Mouse (Mus musculus) lung, embryonic 14.5 days (tissue): ENCODE measurements at regions not wholly inside any gene's neighbourhood (a gene's known extent, or its start where the extent isn't known, plus 50 kb on each side); places are given as distances from the start of the nearest gene placed in this dataset.
"Not testable (repeated sequence)": the region's sequence is repeated elsewhere in the genome, so short reads cannot be mapped to it uniquely, and the experiment has no call there.

Experiments
- ATAC-seq: fragments of 200-750 bp; cut with Nextera tagmentation; 2 replicates; pipeline ENCODE4 v1.8.0; 2017; ENCODE audit warnings: mild to moderate bottlenecking, moderate TSS enrichment, moderate library complexity; ENCODE audit not compliant: insufficient read depth
- DNase-seq: peaks from one replicate; pipeline ENCODE4 v3.0.0-alpha.2; 2015
- H3K27ac ChIP-seq: fragments of 300-500 bp; sonication (generic); 2 replicates; pipeline ENCODE4 v1.5.1; 2014; ENCODE audit warnings: low read depth, mild to moderate bottlenecking, moderate library complexity
- H3K27me3 ChIP-seq: fragments of 300-500 bp; sonication (generic); 2 replicates; pipeline ENCODE4 v1.6.1; 2014; ENCODE audit warnings: low read length, control low read depth; ENCODE audit not compliant: insufficient read depth
- H3K36me3 ChIP-seq: fragments of 300-500 bp; sonication (generic); 2 replicates; pipeline ENCODE4 v1.6.1; 2014; ENCODE audit warnings: control low read depth; ENCODE audit not compliant: insufficient read depth
- H3K4me1 ChIP-seq: fragments of 300-500 bp; sonication (generic); 2 replicates; pipeline ENCODE4 v1.6.1; 2014; ENCODE audit warnings: antibody characterized with exemption, control low read depth; ENCODE audit not compliant: insufficient read depth
- H3K4me2 ChIP-seq: fragments of 300-500 bp; sonication (generic); 2 replicates; pipeline ENCODE4 v1.6.1; 2014; ENCODE audit warnings: mild to moderate bottlenecking
- H3K4me3 ChIP-seq: fragments of 300-500 bp; sonication (generic); 2 replicates; pipeline ENCODE4 v1.5.1; 2014; ENCODE audit warnings: low read depth, low read length
- H3K9ac ChIP-seq: fragments of 300-500 bp; sonication (generic); 2 replicates; pipeline ENCODE4 v1.6.1; 2014
- H3K9me3 ChIP-seq: fragments of 300-500 bp; sonication (generic); 2 replicates; pipeline ENCODE4 v1.6.1; 2016; ENCODE audit warnings: low read depth, low read length, control low read depth
- CTCF ChIP-seq: IDR thresholded peaks from 2 replicates; pipeline ENCODE4 v1.5.1; 2016; ENCODE audit warnings: antibody characterized with exemption, low read depth
- WGBS: fragments of 180-500 bp; shearing (Covaris S2); extraction: QIAGEN DNeasy Blood & Tissue Kit; methylation state at CpG from one replicate; pipeline ENCODE4 v1.1.7; 2014; 5-methylcytosine and 5-hydroxymethylcytosine counted together

GRCm38 (mm10) chr4:29362191-29362590 is 549.3 kb downstream of the Epha7 start:
- WGBS = 57% methylated on average over 1 of the region's 1 CpGs

GRCm38 (mm10) chr4:29389282-29389681 is 576.4 kb downstream of the Epha7 start:
- Histone ChIP-seq H3K4me2 (no peak overlapping the region), H3K4me1 (no peaks in the 10 kb centered on the region), H3K36me3 (no peaks in the 10 kb centered on the region), H3K9me3 (no peaks in the 10 kb centered on the region), H3K9ac (no peak overlapping the region), H3K27me3 (no peaks in the 10 kb centered on the region), H3K27ac (no peak overlapping the region), H3K4me3 (no peak overlapping the region)
- DNase-seq (no peak), ATAC-seq (no peak)
- 77% methylated on average over 1 of the region's 1 CpGs for WGBS
- TF ChIP-seq CTCF = no peak

More at GRCm38 (mm10) chr4:29362191-29362590, 549.3 kb downstream of the Epha7 start:
- no peak overlapping the region for H3K4me2 ChIP-seq
- no peak for TF ChIP-seq CTCF
- H3K27ac ChIP-seq = no peak overlapping the region
- no peaks in the 10 kb centered on the region for H3K27me3 ChIP-seq
- ATAC-seq (no peak), DNase-seq (no peak)
- H3K9me3 ChIP-seq = no peaks in the 10 kb centered on the region
- H3K36me3 ChIP-seq = no peaks in the 10 kb centered on the region
- H3K9ac ChIP-seq = no peak overlapping the region
- no peaks in the 10 kb centered on the region for H3K4me1 ChIP-seq
- no peak overlapping the region for H3K4me3 ChIP-seq

GRCm38 (mm10) chr4:29390333-29390732 is 577.4 kb downstream of the Epha7 start:
- DNase-seq (no peak), ATAC-seq (no peak)
- Histone ChIP-seq H3K4me2 (no peak overlapping the region), H3K36me3 (no peaks in the 10 kb centered on the region), H3K9me3 (no peaks in the 10 kb centered on the region), H3K9ac (no peak overlapping the region), H3K4me1 (no peaks in the 10 kb centered on the region), H3K27me3 (no peaks in the 10 kb centered on the region), H3K4me3 (no peak overlapping the region), H3K27ac (no peak overlapping the region)
- TF ChIP-seq CTCF = no peak
- 72% methylated on average over 2 of the region's 2 CpGs for whole genome bisulfite sequencing

DNA sequence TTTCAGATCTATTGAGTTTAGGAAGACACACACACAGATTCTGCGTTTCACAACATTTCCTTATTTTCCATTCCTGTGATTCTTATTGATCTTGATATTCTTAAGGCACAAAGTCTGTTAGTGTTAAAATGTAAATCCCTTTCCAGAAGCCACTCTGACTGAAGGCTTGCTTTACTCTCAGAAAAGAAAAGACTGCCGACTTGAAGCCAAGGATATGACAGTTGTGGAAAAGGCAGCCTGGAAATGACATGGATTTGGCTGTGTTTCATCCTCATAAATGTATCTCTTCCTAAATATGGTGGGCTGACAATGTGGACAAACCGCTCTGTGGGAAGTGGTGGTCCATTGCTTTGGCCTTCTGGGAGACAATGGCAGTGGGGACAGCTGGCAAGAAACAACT is 589.2 kb downstream of the Epha7 start:
- H3K4me1 ChIP-seq = no peaks in the 10 kb centered on the region
- no peak overlapping the region for H3K4me3 ChIP-seq
- no peak for TF ChIP-seq CTCF
- no peak overlapping the region for H3K27ac ChIP-seq
- no peaks in the 10 kb centered on the region for H3K36me3 ChIP-seq
- H3K9me3 ChIP-seq = no peaks in the 10 kb centered on the region
- DNase-seq (no peak), ATAC-seq (no peak)
- H3K4me2 ChIP-seq = no peak overlapping the region
- H3K9ac ChIP-seq = no peak overlapping the region
- H3K27me3 ChIP-seq = no peaks in the 10 kb centered on the region
- 79% methylated on average over 3 of the region's 3 CpGs for WGBS

DNA sequence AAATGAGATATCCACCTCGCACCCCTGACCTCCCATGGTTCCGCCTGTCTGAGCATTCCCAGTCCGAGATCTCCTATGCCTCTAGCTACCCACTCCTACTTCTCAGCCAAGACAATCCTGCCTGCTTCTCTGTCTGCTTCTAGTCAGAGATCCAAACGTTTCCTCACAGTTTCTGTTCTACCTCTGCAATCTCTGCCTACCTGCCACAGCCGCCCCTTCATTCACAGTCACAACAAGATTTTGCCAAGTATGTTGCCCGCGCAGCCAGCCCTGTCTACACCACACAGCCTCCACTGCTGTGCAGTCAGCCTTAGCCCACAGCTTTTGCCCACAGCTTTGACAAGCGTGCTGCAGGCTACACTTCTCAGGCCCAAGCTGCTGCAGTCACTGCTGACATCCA is 601.7 kb downstream of the Epha7 start:
- no peak for TF ChIP-seq CTCF
- Histone ChIP-seq H3K27me3 (no peaks in the 10 kb centered on the region), H3K4me3 (no peak overlapping the region), H3K4me1 (no peaks in the 10 kb centered on the region), H3K9ac (no peak overlapping the region), H3K27ac (no peak overlapping the region), H3K9me3 (no peaks in the 10 kb centered on the region), H3K4me2 (no peak overlapping the region), H3K36me3 (no peaks in the 10 kb centered on the region)
- WGBS = 88% methylated on average over 8 of the region's 8 CpGs
- DNase-seq (no peak), ATAC-seq (no peak)

DNA sequence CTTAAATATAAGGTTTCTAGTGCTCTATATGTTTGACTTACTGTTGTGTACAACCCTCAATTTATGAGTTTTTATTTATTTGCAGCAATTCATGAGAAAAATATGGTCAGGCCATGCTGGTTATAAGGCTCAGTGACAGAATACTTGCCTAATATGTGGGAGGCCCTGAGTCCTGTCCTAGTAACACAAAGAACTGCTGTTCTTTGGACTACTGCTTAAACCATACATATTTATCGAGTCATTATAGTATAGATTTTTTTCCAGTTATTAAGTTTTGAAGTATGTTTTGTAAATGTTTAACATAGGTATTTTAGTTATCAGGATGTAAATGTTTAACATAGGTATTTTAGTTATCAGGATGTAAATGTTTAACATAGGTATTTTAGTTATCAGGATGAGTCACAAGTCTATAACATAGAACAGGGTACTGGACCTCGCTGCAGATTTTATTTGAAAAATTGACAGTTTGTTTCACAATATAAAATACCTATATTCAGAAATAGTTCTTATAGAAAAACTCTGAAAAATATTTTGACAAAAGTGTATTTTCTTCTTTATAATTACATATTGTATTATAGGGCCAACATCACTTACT is 607.4 kb downstream of the Epha7 start:
- Histone ChIP-seq H3K9me3 (no peaks in the 10 kb centered on the region), H3K36me3 (no peaks in the 10 kb centered on the region), H3K4me2 (no peak overlapping the region), H3K27me3 (no peaks in the 10 kb centered on the region), H3K4me3 (no peak overlapping the region), H3K27ac (no peak overlapping the region), H3K4me1 (no peaks in the 10 kb centered on the region), H3K9ac (no peak overlapping the region)
- no peak for DNase-seq
- whole genome bisulfite sequencing = 69% methylated on average over 2 of the region's 2 CpGs
- TF ChIP-seq CTCF = no peak
- ATAC-seq = no peak

GRCm38 (mm10) chr4:29431493-29431892 is 618.6 kb downstream of the Epha7 start:
- H3K9ac ChIP-seq, H3K4me1 ChIP-seq, H3K27ac ChIP-seq, H3K4me2 ChIP-seq, H3K9me3 ChIP-seq, H3K4me3 ChIP-seq, H3K27me3 ChIP-seq, H3K36me3 ChIP-seq: not testable (repeated sequence)
- peak; percentile 34 for DNase-seq
- WGBS = 41% methylated on average over 4 of the region's 4 CpGs
- peak; percentile 21; the same call in 1 of the 2 replicates for ATAC-seq

- WGBS = 55% methylated on average over 5 of the region's 5 CpGs
- Histone ChIP-seq H3K27me3 (no peaks in the 10 kb centered on the region), H3K4me2 (0 out of 2 replicates have a peak overlapping the region, but pooled peaks have one; percentile 11), H3K9me3 (no peaks in the 10 kb centered on the region), H3K36me3 (no peaks in the 10 kb centered on the region), H3K4me3 (no peak overlapping the region), H3K27ac (no peak overlapping the region), H3K4me1 (no peaks in the 10 kb centered on the region), H3K9ac (no peak overlapping the region)
- DNase-seq = peak; percentile 51
- TF ChIP-seq CTCF = no peak
- ATAC-seq = peak; percentile 63; the same call in 1 of the 2 replicates
Measured at GRCm38 (mm10) chr4:29463329-29463728, 650.4 kb downstream of the Epha7 start.
